Mouse (Mus musculus) ES-Bruce4 (cell line): ENCODE data around the gene Txndc11.

ENCODE experiments used
- CTCF ChIP-seq: IDR thresholded peaks from one replicate; pipeline ENCODE4 v1.8.1; 2011; ENCODE audit warnings: low read depth, low read length
- POLR2A ChIP-seq: IDR thresholded peaks from one replicate; pipeline ENCODE4 v1.8.1; 2011; ENCODE audit warnings: low read length; ENCODE audit not compliant: insufficient read depth

- TF ChIP-seq CTCF: no peak
- no peak for TF ChIP-seq POLR2A
These were observed 47.4 kb downstream of the Txndc11 start for GRCm38 (mm10) chr16:11086856-11087588.
